Mouse (Mus musculus) heart, embryonic 15.5 days (tissue): ENCODE results near the gene Armh3. TPM values are rescaled to one million over a fixed set of nuclear protein-coding genes. Genes with fewer than 3 reads are reported as not detected.
A peak's percentile ranks its signal among the peaks of the same experiment; 100 is the strongest.

Experiments
- ATAC-seq: fragments of 200-750 bp; cut with Nextera tagmentation; replicated peaks from 2 replicates; pipeline ENCODE4 v1.8.0; 2017; ENCODE audit warnings: low read depth, moderate TSS enrichment; ENCODE audit not compliant: insufficient number of reproducible peaks, insufficient read depth, low FRiP score
- H3K27ac ChIP-seq: fragments of 300-500 bp; sonication (generic); 2 replicates; pipeline ENCODE4 v1.5.1; 2015; ENCODE audit warnings: mild to moderate bottlenecking, inconsistent platforms
- H3K27me3 ChIP-seq: fragments of 300-500 bp; sonication (generic); 2 replicates; pipeline ENCODE4 v1.6.1; 2015; ENCODE audit warnings: inconsistent platforms
- H3K36me3 ChIP-seq: fragments of 300-500 bp; sonication (generic); 2 replicates; pipeline ENCODE4 v1.6.1; 2015; ENCODE audit warnings: mild to moderate bottlenecking, inconsistent platforms
- H3K4me1 ChIP-seq: fragments of 300-500 bp; sonication (generic); replicated peaks from 2 replicates; pipeline ENCODE4 v1.6.1; 2015; ENCODE audit warnings: inconsistent platforms
- H3K4me2 ChIP-seq: fragments of 300-500 bp; sonication (generic); 2 replicates; pipeline ENCODE4 v1.6.1; 2015; ENCODE audit warnings: inconsistent platforms, mild to moderate bottlenecking, moderate library complexity
- H3K4me3 ChIP-seq: fragments of 300-500 bp; sonication (generic); 2 replicates; pipeline ENCODE4 v1.5.1; 2015; ENCODE audit warnings: mild to moderate bottlenecking, inconsistent platforms
- H3K9ac ChIP-seq: fragments of 300-500 bp; sonication (generic); 2 replicates; pipeline ENCODE4 v1.6.1; 2015; ENCODE audit warnings: mild to moderate bottlenecking, inconsistent platforms
- H3K9me3 ChIP-seq: fragments of 300-500 bp; sonication (generic); replicated peaks from 2 replicates; pipeline ENCODE4 v1.6.1; 2016; ENCODE audit warnings: inconsistent platforms
- WGBS: fragments of 180-500 bp; shearing (Covaris S2); methylation state at CpG from one replicate; pipeline ENCODE4 v1.1.7; 2015; ENCODE audit warnings: mixed read lengths; 5-methylcytosine and 5-hydroxymethylcytosine counted together
- polyA plus RNA-seq: library from polyadenylated mRNA; unstranded; fragments of >200 nt; fragmentation: Nextera tagmentation; extraction: Ambion mirVana; gene quantifications from 2 replicates; pipeline ENCODE4 v1.2.1, GENCODE M21; 2015

Gene Armh3
- polyA plus RNA-seq, 1 experiment from 2014 or later = 12.2 TPM

DNA sequence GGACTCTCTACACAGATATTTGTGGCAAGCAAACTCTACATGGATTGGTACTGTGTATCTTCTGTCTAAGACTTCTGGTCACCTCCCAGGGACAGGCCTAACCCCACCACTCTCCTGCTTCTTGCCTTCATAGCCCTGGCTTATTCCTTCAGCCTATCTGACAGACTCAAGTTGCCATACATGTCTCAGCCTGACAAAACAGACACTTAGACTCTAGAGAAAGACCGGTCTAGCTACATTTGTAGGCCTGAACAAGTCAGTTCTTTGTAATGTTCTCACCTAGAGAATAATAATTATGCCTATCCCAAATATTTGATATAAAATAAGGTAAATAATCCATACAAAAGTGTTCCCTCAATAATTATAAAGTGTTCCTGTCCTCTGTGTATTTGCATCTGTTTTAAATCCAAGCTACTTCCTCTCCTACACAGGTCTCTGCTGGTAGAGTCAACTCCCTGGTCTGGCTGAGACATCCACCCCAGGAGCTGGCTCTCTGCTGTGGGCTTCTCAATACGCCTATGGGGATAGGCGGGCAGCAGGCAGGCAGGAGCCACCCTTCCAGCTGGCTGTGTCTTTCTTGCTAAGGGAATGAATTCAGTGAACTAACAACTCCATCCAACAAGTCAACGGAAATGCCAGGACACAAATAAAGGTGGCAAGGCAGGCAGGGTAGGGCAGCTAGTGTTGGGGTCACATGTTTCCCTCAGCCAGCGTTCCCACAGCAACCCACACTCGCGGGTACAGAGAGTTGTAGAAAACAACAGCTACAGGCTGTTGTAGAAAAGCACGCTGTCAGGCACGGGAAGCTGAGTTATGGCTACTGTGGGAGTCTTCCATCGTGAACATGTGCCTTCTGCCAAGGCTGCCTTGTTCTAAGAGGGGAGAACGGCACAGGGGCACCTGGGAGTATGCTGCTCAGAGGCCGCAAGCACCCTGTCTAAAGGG lies 161.0 kb downstream of the Armh3 start:
- no peak overlapping the region for H3K9ac ChIP-seq
- no peak overlapping the region for H3K4me2 ChIP-seq
- no peak overlapping the region for H3K27ac ChIP-seq
- 82% methylated on average over 12 of the region's 12 CpGs for WGBS
- H3K27me3 ChIP-seq = no peaks in the 10 kb centered on the region
- H3K9me3 ChIP-seq = no peaks in the 10 kb centered on the region
- no peak for ATAC-seq
- H3K36me3 ChIP-seq = no peaks in the 10 kb centered on the region
- no peak overlapping the region for H3K4me3 ChIP-seq
- H3K4me1 ChIP-seq = peaks cover 15% of the 10 kb centered on the region

DNA sequence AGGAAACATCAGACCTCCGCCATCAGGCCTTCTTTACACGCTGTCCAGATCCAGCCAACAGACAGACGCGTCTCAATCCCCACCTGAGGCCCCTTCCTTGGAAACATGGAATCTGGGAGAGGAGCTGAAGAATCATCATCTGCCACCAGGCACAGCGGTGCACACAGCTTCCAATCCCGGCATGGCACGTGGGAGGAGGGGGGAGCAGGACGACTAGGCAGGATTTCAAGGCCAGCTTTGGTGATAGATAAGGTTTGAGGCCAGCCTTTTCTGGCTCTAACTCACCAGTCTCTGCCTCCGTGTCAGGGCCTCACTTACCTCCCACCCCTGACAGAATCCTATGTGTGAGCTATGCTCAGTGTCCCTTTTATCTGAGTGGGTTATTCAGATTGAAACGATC lies 162.8 kb downstream of the Armh3 start:
- H3K27ac ChIP-seq = peak overlapping the region; percentile 42
- H3K4me2 ChIP-seq = no peak overlapping the region
- H3K36me3 ChIP-seq = no peaks in the 10 kb centered on the region
- H3K9me3 ChIP-seq = no peaks in the 10 kb centered on the region
- H3K27me3 ChIP-seq = no peaks in the 10 kb centered on the region
- 49% methylated on average over 10 of the region's 10 CpGs for WGBS
- H3K4me1 ChIP-seq = peaks cover 15% of the 10 kb centered on the region
- H3K4me3 ChIP-seq = no peak overlapping the region
- H3K9ac ChIP-seq = no peak overlapping the region
- ATAC-seq = peak; percentile 43; the same call in 1 of the 2 replicates

DNA sequence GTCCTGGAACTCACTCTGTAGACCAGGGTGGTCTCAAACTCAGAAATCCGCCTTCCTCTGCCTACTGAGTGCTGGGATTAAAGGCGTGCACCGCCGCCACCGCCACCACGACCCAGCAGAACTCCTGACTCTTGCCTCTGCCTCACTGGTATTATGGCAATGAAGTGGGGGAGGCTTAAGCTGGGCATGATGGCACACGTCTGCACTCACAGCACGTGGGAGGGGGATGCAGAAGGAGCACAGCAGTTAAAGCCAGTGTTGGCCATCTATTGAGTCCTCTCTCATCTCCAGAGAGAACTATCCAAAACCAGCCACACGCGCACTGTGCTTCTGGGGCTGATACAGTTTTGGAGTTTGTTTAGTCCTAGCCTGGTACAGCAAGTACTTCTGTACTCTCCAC lies 164.6 kb downstream of the Armh3 start:
- H3K9ac ChIP-seq = no peak overlapping the region
- no peak for ATAC-seq
- peaks cover 15% of the 10 kb centered on the region for H3K4me1 ChIP-seq
- H3K4me3 ChIP-seq = no peak overlapping the region
- H3K27ac ChIP-seq = no peak overlapping the region
- no peaks in the 10 kb centered on the region for H3K9me3 ChIP-seq
- H3K4me2 ChIP-seq = no peak overlapping the region
- H3K27me3 ChIP-seq = no peaks in the 10 kb centered on the region
- H3K36me3 ChIP-seq = no peaks in the 10 kb centered on the region
- WGBS = 90% methylated on average over 10 of the region's 10 CpGs

DNA sequence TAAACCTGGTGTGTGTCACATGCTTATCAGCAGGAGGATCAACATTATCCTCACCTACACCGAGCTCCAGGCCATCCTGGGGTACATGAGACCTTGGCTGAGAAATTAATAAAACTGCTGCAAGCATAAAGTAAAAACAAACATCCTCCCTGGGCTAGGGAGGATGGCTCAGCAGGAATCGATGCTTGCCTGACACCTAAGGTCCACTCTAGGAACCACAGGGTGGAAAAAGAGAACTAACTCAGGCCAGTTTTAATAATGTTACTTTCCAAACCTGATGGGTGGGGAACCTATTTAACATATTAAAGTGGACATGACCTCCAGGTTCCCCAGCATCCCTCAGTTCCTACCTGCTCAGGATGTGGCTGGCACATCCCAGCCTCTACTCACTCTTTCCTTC lies 167.6 kb downstream of the Armh3 start:
- H3K27ac ChIP-seq = no peak overlapping the region
- no peak overlapping the region for H3K9ac ChIP-seq
- 47% methylated on average over 2 of the region's 2 CpGs for WGBS
- H3K4me1 ChIP-seq = peaks cover 16% of the 10 kb centered on the region
- H3K4me2 ChIP-seq = no peak overlapping the region
- no peaks in the 10 kb centered on the region for H3K9me3 ChIP-seq
- no peaks in the 10 kb centered on the region for H3K36me3 ChIP-seq
- no peak for ATAC-seq
- H3K4me3 ChIP-seq = no peak overlapping the region
- no peaks in the 10 kb centered on the region for H3K27me3 ChIP-seq

DNA sequence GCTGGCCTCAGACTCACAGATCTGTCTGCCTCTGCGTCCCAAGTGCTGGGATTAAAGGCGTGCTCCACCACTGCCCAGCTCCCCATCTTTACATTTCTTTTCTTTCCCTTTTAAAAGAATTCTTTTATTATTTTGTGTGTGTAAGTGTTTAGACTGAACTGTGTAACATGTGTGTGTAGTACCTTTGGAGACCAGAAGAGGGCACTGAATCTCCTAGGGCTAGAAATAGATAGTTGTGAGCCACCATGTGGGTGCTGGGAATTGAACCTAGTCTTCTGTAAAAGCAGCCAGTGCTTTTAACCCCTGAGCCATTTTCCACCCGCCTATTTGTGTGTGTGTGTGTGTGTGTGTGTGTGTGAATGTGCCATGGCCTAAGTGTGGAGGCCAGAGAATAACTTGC lies 170.6 kb downstream of the Armh3 start:
- H3K4me2 ChIP-seq = no peak overlapping the region
- 0 out of 2 replicates have a peak overlapping the region, but pooled peaks have one; percentile 1 for H3K27ac ChIP-seq
- H3K9ac ChIP-seq = no peak overlapping the region
- H3K4me1 ChIP-seq = peaks cover 18% of the 10 kb centered on the region; the same call in 1 of the 2 replicates
- no peaks in the 10 kb centered on the region for H3K9me3 ChIP-seq
- H3K4me3 ChIP-seq = no peak overlapping the region
- no peak for ATAC-seq
- H3K27me3 ChIP-seq = no peaks in the 10 kb centered on the region
- WGBS = 93% methylated on average over 3 of the region's 3 CpGs
- H3K36me3 ChIP-seq = no peaks in the 10 kb centered on the region

DNA sequence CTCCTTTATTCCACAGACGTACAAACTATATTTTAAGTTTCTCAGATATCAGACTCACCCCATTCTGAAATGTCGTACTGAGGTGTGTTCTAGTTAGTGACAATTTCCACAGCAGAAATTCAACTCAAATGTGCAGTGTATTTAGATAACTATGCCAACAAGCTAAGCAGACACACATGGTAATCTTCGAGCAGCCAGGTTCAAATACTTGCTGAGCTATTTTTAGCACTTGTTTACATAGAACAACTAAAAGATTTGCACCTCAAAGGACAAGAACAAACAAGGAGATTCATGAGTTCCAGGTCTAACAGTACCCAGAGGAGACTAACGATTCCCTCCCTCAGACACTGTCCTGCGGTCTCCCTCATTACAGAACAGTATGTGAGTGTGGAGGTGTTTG lies 171.2 kb downstream of the Armh3 start:
- no peak overlapping the region for H3K4me2 ChIP-seq
- no peak for ATAC-seq
- H3K4me3 ChIP-seq = no peak overlapping the region
- H3K27me3 ChIP-seq = no peaks in the 10 kb centered on the region
- no peaks in the 10 kb centered on the region for H3K36me3 ChIP-seq
- H3K27ac ChIP-seq = peak overlapping the region; percentile 52; the same call in 1 of the 2 replicates
- no peak overlapping the region for H3K9ac ChIP-seq
- H3K9me3 ChIP-seq = no peaks in the 10 kb centered on the region
- 66% methylated on average over 5 of the region's 5 CpGs for WGBS
- H3K4me1 ChIP-seq = peaks cover 18% of the 10 kb centered on the region; the same call in 1 of the 2 replicates

DNA sequence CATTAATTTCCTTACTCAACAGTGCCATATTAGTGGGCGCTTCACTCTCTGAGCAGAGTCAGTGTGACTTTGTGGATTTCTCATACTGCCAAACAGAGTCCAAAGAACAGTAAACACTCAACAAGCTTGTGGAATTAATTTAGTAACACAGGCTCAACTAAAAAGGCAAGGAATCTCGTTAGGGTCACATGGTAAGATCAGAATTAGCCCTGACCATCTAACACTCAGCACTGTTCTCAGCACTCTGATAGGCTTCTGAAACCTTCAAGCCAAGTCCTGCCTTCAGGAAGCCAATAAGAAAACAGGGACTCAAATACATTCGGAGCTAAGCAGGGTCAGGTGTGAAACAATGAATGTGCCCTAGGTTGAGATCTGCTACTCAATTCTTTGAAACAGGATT lies 172.1 kb downstream of the Armh3 start:
- H3K9me3 ChIP-seq = no peaks in the 10 kb centered on the region
- H3K27me3 ChIP-seq = no peaks in the 10 kb centered on the region
- peak overlapping the region; percentile 52 for H3K27ac ChIP-seq
- H3K4me3 ChIP-seq = no peak overlapping the region
- WGBS = 52% methylated on average over 3 of the region's 3 CpGs
- H3K9ac ChIP-seq = no peak overlapping the region
- H3K36me3 ChIP-seq = no peaks in the 10 kb centered on the region
- H3K4me2 ChIP-seq = no peak overlapping the region
- peak; percentile 50; the same call in 1 of the 2 replicates for ATAC-seq
- peaks cover 22% of the 10 kb centered on the region; the same call in 1 of the 2 replicates for H3K4me1 ChIP-seq

DNA sequence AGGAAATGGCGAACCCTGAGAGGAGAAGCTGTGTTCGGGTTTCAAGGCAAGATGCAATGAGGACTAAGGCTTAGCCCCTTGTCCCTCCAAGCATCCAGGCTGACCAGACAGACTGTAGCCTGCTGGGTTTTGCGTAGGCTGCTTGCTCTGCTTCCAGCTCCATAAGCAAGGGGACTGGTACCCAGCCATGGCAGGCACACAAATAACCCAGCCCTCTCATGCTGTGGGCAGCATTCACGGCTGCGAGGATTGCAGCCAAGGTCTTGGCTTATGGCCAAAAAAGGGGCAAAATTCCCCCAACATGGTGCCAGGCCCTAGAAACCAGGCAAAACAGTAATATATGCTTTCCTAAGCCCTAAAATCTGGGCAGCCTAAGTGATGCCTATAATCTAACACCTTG lies 176.5 kb downstream of the Armh3 start:
- no peak overlapping the region for H3K9ac ChIP-seq
- no peaks in the 10 kb centered on the region for H3K27me3 ChIP-seq
- no peak overlapping the region for H3K4me3 ChIP-seq
- WGBS = 62% methylated on average over 5 of the region's 5 CpGs
- ATAC-seq = no peak
- no peak overlapping the region for H3K4me2 ChIP-seq
- no peaks in the 10 kb centered on the region for H3K36me3 ChIP-seq
- no peak overlapping the region for H3K27ac ChIP-seq
- peaks cover 24% of the 10 kb centered on the region; the same call in 1 of the 2 replicates for H3K4me1 ChIP-seq
- no peaks in the 10 kb centered on the region for H3K9me3 ChIP-seq

DNA sequence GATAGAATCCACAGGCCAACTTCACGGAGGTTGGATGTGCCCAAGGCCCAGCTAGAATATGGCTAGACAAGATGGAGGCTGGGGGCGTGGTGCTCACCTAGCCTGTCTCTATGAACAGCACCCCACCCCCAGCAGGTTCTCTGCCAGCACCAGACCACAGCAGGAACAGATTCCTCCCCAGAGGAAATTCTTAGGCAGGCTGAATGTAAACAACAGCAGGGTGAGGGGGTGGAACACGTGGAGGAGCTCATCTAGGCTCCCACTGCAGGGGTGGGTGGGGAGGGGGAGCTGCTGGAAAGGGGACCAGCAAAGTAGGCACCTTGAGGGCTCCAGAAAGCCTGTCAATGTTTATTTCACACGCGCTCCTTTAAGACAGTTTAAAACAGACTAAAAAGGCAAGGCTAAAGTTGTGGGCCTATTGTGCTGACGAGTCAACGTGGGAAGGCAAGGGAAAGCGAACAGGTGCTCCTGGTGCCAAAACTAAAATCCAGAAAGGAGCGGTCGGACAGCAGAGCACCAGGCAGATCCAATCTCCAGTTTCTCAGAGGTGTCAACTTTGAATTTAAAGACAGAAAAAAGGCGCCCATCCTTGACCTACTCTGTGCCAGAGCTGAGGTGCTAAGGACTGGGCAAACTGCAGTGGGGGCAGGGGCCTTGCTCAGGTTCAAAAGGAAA lies 180.3 kb downstream of the Armh3 start:
- ATAC-seq = no peak

DNA sequence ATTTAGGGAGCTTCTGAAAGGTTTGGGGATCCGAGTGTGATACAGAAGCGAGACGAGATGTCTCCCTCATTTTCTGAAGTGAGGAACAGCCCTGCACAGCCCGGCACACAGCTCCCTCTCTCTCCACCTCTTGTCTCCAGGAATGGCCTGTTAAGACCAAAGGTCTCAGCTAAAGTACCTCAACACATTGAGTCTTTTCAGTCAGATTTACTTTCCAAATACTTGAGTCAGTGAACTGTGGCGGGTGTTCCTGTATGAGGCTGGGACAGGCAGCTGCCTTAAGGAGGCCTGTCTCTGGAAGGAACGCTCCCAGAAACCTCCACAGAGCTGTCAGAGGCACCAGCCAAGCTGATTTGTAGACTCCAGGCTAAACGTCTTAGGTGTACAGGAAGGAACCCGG lies 181.6 kb downstream of the Armh3 start:
- ATAC-seq = no peak
- no peaks in the 10 kb centered on the region for H3K36me3 ChIP-seq
- no peaks in the 10 kb centered on the region for H3K9me3 ChIP-seq
- 36% methylated on average over 8 of the region's 8 CpGs for WGBS
- no peak overlapping the region for H3K9ac ChIP-seq
- peaks cover 35% of the 10 kb centered on the region for H3K4me1 ChIP-seq
- no peak overlapping the region for H3K27ac ChIP-seq
- H3K27me3 ChIP-seq = peaks cover 12% of the 10 kb centered on the region; the same call in 1 of the 2 replicates
- no peak overlapping the region for H3K4me3 ChIP-seq
- peak overlapping the region; percentile 85; the same call in 1 of the 2 replicates for H3K4me2 ChIP-seq

More for the DNA sequence above, 180.3 kb downstream of the Armh3 start:
- H3K4me2 ChIP-seq = no peak overlapping the region
- no peak overlapping the region for H3K4me3 ChIP-seq
- WGBS = 72% methylated on average over 11 of the region's 11 CpGs
- H3K27ac ChIP-seq = no peak overlapping the region
- no peaks in the 10 kb centered on the region for H3K36me3 ChIP-seq
- peaks cover 28% of the 10 kb centered on the region for H3K4me1 ChIP-seq
- peaks cover 12% of the 10 kb centered on the region; the same call in 1 of the 2 replicates for H3K27me3 ChIP-seq
- H3K9me3 ChIP-seq = no peaks in the 10 kb centered on the region
- H3K9ac ChIP-seq = no peak overlapping the region

DNA sequence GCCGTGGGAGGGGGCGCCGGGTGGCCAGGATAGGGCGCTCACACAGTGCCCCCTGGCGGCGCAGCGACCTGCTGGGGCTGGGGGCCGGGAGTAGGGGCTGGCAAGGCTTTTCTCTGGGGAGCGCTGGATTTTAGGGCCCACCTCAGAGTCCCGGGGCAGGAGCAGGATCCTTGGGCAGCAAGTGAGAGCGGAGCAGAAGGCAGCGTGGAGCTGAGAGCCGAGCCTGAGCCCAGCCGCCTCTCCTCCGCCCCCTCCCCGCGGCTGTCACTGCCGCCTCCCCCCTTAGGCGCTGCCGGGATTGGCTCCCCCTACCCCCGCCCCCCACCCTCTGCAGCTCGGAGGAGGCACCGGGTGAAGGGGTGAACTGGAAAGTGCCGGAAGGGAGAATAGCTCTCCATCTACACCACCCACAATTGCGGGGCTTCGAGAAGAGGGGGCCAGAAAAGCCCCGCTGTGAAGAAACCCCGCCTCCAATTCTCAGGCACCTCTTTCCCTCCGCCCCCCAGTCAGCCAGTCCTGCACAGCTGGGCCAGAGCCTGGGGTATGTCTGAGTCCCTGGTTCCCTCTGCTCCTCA lies 182.4 kb downstream of the Armh3 start, which contains the start of gene Kcnip2:
Gene Kcnip2, minus strand, starts transcription at position 231 of the 575 bp plus-strand sequence.
- Histone ChIP-seq H3K9ac (peak within 1 kb of the TSS; percentile 39), H3K9me3 (no peaks in the 10 kb centered on the region), H3K4me3 (peak within 1 kb of the TSS; percentile 51), H3K4me1 (peaks cover 34% of the 10 kb centered on the region), H3K4me2 (peak within 1 kb of the TSS; percentile 85), H3K27me3 (peaks cover 12% of the 10 kb centered on the region; the same call in 1 of the 2 replicates), H3K27ac (no peak within 1 kb of the TSS), H3K36me3 (no peaks in the 10 kb centered on the region)
- ATAC-seq = peak; percentile 47
- 0% methylated on average over 18 of the region's 29 CpGs for WGBS
